Comparison of ENCODE assay signal across 11 mouse cellular contexts in the genomic region with DNA sequence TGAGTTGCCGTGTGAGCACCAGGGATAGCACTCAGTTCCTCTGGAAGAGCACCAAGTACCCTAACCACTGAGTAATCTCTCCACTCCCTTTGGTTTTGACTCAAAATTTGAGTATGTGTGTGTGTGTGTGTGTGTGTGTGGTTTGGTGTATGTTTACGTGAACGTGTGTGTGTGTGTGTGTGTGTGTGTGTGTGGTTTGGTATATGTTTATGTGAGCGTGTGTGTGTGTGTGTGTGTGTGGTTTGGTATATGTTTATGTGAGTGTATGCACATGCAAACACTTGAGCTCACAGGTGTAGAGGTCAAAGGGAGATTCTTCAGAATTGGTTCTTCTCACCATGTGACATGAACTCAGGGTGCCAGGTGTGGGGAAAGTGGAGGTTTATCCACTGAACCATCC. TPM values are rescaled to one million over a fixed set of nuclear protein-coding genes. Genes with fewer than 3 reads are reported as not detected.
DNase-seq lines count a peak whose midpoint lies in the region; ATAC-seq and TF ChIP-seq lines count a peak whose summit lies in the region.
"Had no signal": no experiment of that assay in that cellular context is flagged by ENCODE, and none has a peak within 500 bp of the region (broad histone marks: within the 10 kb centered on the region; RNA-seq: fewer than 3 reads in every experiment).

No protein-coding gene starts in this region.

- WGBS in liver, embryonic 15.5 days (ENCODE audit: insufficient replicate concordance): 58% methylated on average over 4 of the region's 4 CpGs

- no peak overlapping the region for H3K4me2 ChIP-seq in liver, embryonic 15.5 days

- no peaks in the 10 kb centered on the region for H3K4me1 ChIP-seq in liver, embryonic 15.5 days (replicated peaks)

- intact Hi-C loops in left cerebral cortex, adult 2 months (cut with DNase I): no loop called here

- H3K4me3 ChIP-seq in liver, embryonic 15.5 days (replicated peaks): no peak overlapping the region
- no peak overlapping the region for H3K4me3 ChIP-seq in left cerebral cortex, adult 2 months

- H3K27ac ChIP-seq in liver, embryonic 15.5 days (replicated peaks): no peak overlapping the region
- H3K27ac ChIP-seq in left cerebral cortex, adult 2 months: no peak overlapping the region
- H3K27ac ChIP-seq: macrophage had no signal

- no peaks in the 10 kb centered on the region for H3K36me3 ChIP-seq in liver, embryonic 15.5 days (replicated peaks)

- TF ChIP-seq CTCF in left cerebral cortex, adult 2 months (IDR thresholded peaks at IDR 0.05): no peak

- DNase-seq in embryo, embryonic 9.5 days (ENCODE audit: extremely low spot score): peak; percentile 22
- no peak for DNase-seq in embryo, embryonic 10 days (ENCODE audit: low spot score)
- DNase-seq in retina, postnatal 1 day: peak; percentile 5
- DNase-seq in retina, embryonic 14.5 days (ENCODE audit: low spot score): no peak
- DNase-seq in yolk sac, embryonic 10.5 days (ENCODE audit: low spot score): peak; percentile 24
- DNase-seq in left cerebral cortex, adult 2 months (ENCODE audit: extremely low spot score in 1 of 2, low spot score in 2 of 2): no peak
- no peak for DNase-seq in layer of hippocampus, adult 18-20 months (ENCODE audit: low spot score in 2 of 2)

- no peak overlapping the region for H3K9ac ChIP-seq in liver, embryonic 15.5 days

- no peaks in the 10 kb centered on the region for H3K27me3 ChIP-seq in liver, embryonic 15.5 days

- peak; percentile 82 for ATAC-seq in liver, embryonic 15.5 days (ENCODE audit: insufficient read depth)

- H3K9me3 ChIP-seq in liver, embryonic 15.5 days (replicated peaks): no peaks in the 10 kb centered on the region

RNA-seq across cellular contexts. Expression of gene C330021F23Rik, which starts 11.7 kb away (rescaled TPM):
- polyA plus RNA-seq in liver, embryonic 15.5 days (2015; fragmentation: Nextera tagmentation; extraction: Ambion mirVana): 4.3 and 4.4 TPM in 2 replicates
- total RNA-seq in left cerebral cortex, adult 2 months (2021): not detected
- total RNA-seq in layer of hippocampus, adult 18-20 months (2021): not detected
- polyA plus RNA-seq: C2C12; macrophage; testis, adult 2 months had no signal

RNA-seq across cellular contexts. Expression of gene Camsap3, which starts 31.0 kb away (rescaled TPM):
- polyA plus RNA-seq in liver, embryonic 15.5 days (2015; fragmentation: Nextera tagmentation; extraction: Ambion mirVana): 1.7 and 1.9 TPM in 2 replicates
- 10 to 100 TPM; 33.6 to 35.4 TPM for total RNA-seq in left cerebral cortex, adult 2 months (2021)
- 10 to 100 TPM; 31.1 to 36.9 TPM for total RNA-seq in layer of hippocampus, adult 18-20 months (2021)

RNA-seq across cellular contexts. Expression of gene Pnpla6, which starts 40.9 kb away (rescaled TPM):
- polyA plus RNA-seq in liver, embryonic 15.5 days (2015; fragmentation: Nextera tagmentation; extraction: Ambion mirVana): 9.2 and 11.9 TPM in 2 replicates
- 10 to 100 TPM; 76.5 to 86.0 TPM for total RNA-seq in left cerebral cortex, adult 2 months (2021)
- total RNA-seq in layer of hippocampus, adult 18-20 months (2021): 10 to 100 TPM; 71.8 to 76.2 TPM

RNA-seq across cellular contexts. Expression of gene Mcoln1, which starts 55.9 kb away (rescaled TPM):
- 21.4 and 25.0 TPM in 2 replicates for polyA plus RNA-seq in liver, embryonic 15.5 days (2015; fragmentation: Nextera tagmentation; extraction: Ambion mirVana)
- total RNA-seq in left cerebral cortex, adult 2 months (2021): 10 to 100 TPM; 90.6 to 96.1 TPM
- total RNA-seq in layer of hippocampus, adult 18-20 months (2021): 10 to 100 TPM; 76.0 to 77.3 TPM

Comparison
In these comparisons a context has a peak if more than half of its experiments do, and no peak if none do; other contexts are left out.
1. DNase-seq: peak in embryo, embryonic 9.5 days (single experiment), retina, postnatal 1 day (single experiment) and yolk sac, embryonic 10.5 days (single experiment); none in embryo, embryonic 10 days (single experiment), retina, embryonic 14.5 days (single experiment), left cerebral cortex, adult 2 months (0 of 2) and layer of hippocampus, adult 18-20 months (0 of 2).